Mouse (Mus musculus) cerebellum, adult 9-10 months (tissue): ENCODE results near the gene Mark3.
A peak's percentile ranks its signal among the peaks of the same experiment; 100 is the strongest.

Source experiments
- DNase-seq: peaks from one replicate; pipeline ENCODE4 v3.0.0; 2022

The Mark3 gene

GRCm38 (mm10) chr12:111677882-111678669, 103.8 kb downstream of the Mark3 start, which contains the start of gene Trmt61a:
Trmt61a (plus strand) TSS chr12:111678105.
- DNase-seq, result peak; percentile 89

GRCm38 (mm10) chr12:111678670-111678933, 104.3 kb downstream of the Mark3 start:
- DNase-seq, result no peak

- DNase-seq, result no peak
These were observed 104.7 kb downstream of the Mark3 start for GRCm38 (mm10) chr12:111678997-111679396.

GRCm38 (mm10) chr12:111680661-111681060, 106.3 kb downstream of the Mark3 start:
- DNase-seq, result no peak

- no peak for DNase-seq
These were observed 107.0 kb downstream of the Mark3 start for GRCm38 (mm10) chr12:111681305-111681704.

- DNase-seq, result no peak
These were observed 107.7 kb downstream of the Mark3 start for GRCm38 (mm10) chr12:111682003-111682402.

GRCm38 (mm10) chr12:111682806-111683205, 108.5 kb downstream of the Mark3 start:
- DNase-seq, result no peak

GRCm38 (mm10) chr12:111686390-111686789, 112.1 kb downstream of the Mark3 start:
- DNase-seq, result peak; percentile 46

GRCm38 (mm10) chr12:111687350-111688068, 113.2 kb downstream of the Mark3 start:
- peak; percentile 82 for DNase-seq

GRCm38 (mm10) chr12:111688069-111688428, 113.7 kb downstream of the Mark3 start:
- peak; percentile 67 for DNase-seq

- DNase-seq, result peak; percentile 51
These were observed 115.1 kb downstream of the Mark3 start for GRCm38 (mm10) chr12:111689426-111689825.

GRCm38 (mm10) chr12:111691346-111691872, 117.1 kb downstream of the Mark3 start:
- DNase-seq, result no peak

- DNase-seq, result no peak
These were observed 118.6 kb downstream of the Mark3 start for GRCm38 (mm10) chr12:111692899-111693298.

GRCm38 (mm10) chr12:111693341-111694270, 119.3 kb downstream of the Mark3 start:
- peak; percentile 69 for DNase-seq

GRCm38 (mm10) chr12:111694271-111694781, 120.0 kb downstream of the Mark3 start:
- no peak for DNase-seq

GRCm38 (mm10) chr12:111694880-111695804, 120.8 kb downstream of the Mark3 start:
- no peak for DNase-seq

- peak; percentile 90 for DNase-seq
These were observed 121.9 kb downstream of the Mark3 start for GRCm38 (mm10) chr12:111696239-111696638.

- DNase-seq, result no peak
These were observed 123.4 kb downstream of the Mark3 start for GRCm38 (mm10) chr12:111697708-111698107.

- DNase-seq, result peak; percentile 87
These were observed 124.1 kb downstream of the Mark3 start for GRCm38 (mm10) chr12:111698346-111698913.

GRCm38 (mm10) chr12:111699542-111699941, 125.2 kb downstream of the Mark3 start:
- DNase-seq, result no peak

GRCm38 (mm10) chr12:111700920-111701458, 126.7 kb downstream of the Mark3 start:
- no peak for DNase-seq
